Mouse (Mus musculus) forebrain, embryonic 11.5 days (tissue): ENCODE results near the gene Lrrc40. TPM values are rescaled to one million over a fixed set of nuclear protein-coding genes. Genes with fewer than 3 reads are reported as not detected.

Experiments used
- ATAC-seq: fragments of 200-750 bp; cut with Nextera tagmentation; replicated peaks from 2 replicates; pipeline ENCODE4 v1.8.0; 2017; ENCODE audit warnings: moderate TSS enrichment; ENCODE audit not compliant: low FRiP score
- DNase-seq: peaks from one replicate; pipeline ENCODE4 v3.0.0-alpha.2; 2017; ENCODE audit warnings: low spot score
- H3K27ac ChIP-seq: fragments of 300-500 bp; sonication (generic); 2 replicates; pipeline ENCODE4 v1.5.1; 2014; ENCODE audit warnings: low read depth, low read length
- H3K27me3 ChIP-seq: fragments of 300-500 bp; sonication (generic); 2 replicates; pipeline ENCODE4 v1.6.1; 2014; ENCODE audit warnings: mild to moderate bottlenecking, low read length, mixed read lengths; ENCODE audit not compliant: control insufficient read depth, insufficient read depth
- H3K36me3 ChIP-seq: fragments of 300-500 bp; sonication (generic); 2 replicates; pipeline ENCODE4 v1.6.1; 2014; ENCODE audit warnings: mild to moderate bottlenecking, low read length, moderate library complexity, mixed read lengths; ENCODE audit not compliant: control insufficient read depth, insufficient read depth
- H3K4me1 ChIP-seq: fragments of 300-500 bp; sonication (generic); replicated peaks from 2 replicates; pipeline ENCODE4 v1.6.1; 2014; ENCODE audit warnings: low read length, mixed read lengths; ENCODE audit not compliant: control insufficient read depth, insufficient read depth
- H3K4me2 ChIP-seq: fragments of 300-500 bp; sonication (generic); 2 replicates; pipeline ENCODE4 v1.6.1; 2014; ENCODE audit warnings: low read depth, mild to moderate bottlenecking, low read length, moderate library complexity, mixed read lengths; ENCODE audit not compliant: severe bottlenecking
- H3K4me3 ChIP-seq: fragments of 300-500 bp; sonication (generic); 2 replicates; pipeline ENCODE4 v1.5.1; 2014; ENCODE audit warnings: low read depth, low read length
- H3K9ac ChIP-seq: fragments of 300-500 bp; sonication (generic); 2 replicates; pipeline ENCODE4 v1.6.1; 2014; ENCODE audit warnings: low read length
- H3K9me3 ChIP-seq: fragments of 300-500 bp; sonication (generic); 2 replicates; pipeline ENCODE4 v1.6.1; 2016; ENCODE audit warnings: low read length, mixed read lengths; ENCODE audit not compliant: control insufficient read depth
- WGBS: fragments of 180-500 bp; shearing (Covaris S2); extraction: QIAGEN DNeasy Blood & Tissue Kit; methylation state at CpG from one replicate; pipeline ENCODE4 v1.1.7; 2014; 5-methylcytosine and 5-hydroxymethylcytosine counted together
- polyA plus RNA-seq: library from polyadenylated mRNA; unstranded; fragments of >200 nt; fragmentation: Nextera tagmentation; extraction: Ambion mirVana; gene quantifications from 2 replicates; pipeline ENCODE4 v1.2.1, GENCODE M21; 2014

The Lrrc40 gene
- polyA plus RNA-seq, 1 experiment from 2014 or later: 105 TPM

- Histone ChIP-seq H3K4me2 (peak overlapping the region; percentile 71), H3K9ac (peak overlapping the region; percentile 86), H3K27ac (peak overlapping the region; percentile 70; the same call in 1 of the 2 replicates), H3K9me3 (no peaks in the 10 kb centered on the region), H3K36me3 (no peaks in the 10 kb centered on the region), H3K4me1 (0 out of 2 replicates have a peak, but pooled peaks cover 5% of the 10 kb centered on the region), H3K4me3 (peak overlapping the region; percentile 83), H3K27me3 (no peaks in the 10 kb centered on the region)
- DNase-seq (no peak), ATAC-seq (no peak)
- 3% methylated on average over 11 of the region's 11 CpGs for WGBS
Observed at GRCm38 (mm10) chr3:158035866-158036265, 596 bp upstream of the Lrrc40 start.

GRCm38 (mm10) chr3:158038106-158038505 is 1.6 kb downstream of the Lrrc40 start:
- WGBS: 75% methylated on average over 3 of the region's 3 CpGs
- H3K36me3 ChIP-seq: no peaks in the 10 kb centered on the region
- no peaks in the 10 kb centered on the region for H3K9me3 ChIP-seq
- no peaks in the 10 kb centered on the region for H3K27me3 ChIP-seq
- H3K27ac ChIP-seq: no peak overlapping the region
- no peak overlapping the region for H3K4me3 ChIP-seq
- ATAC-seq: no peak
- H3K4me2 ChIP-seq: no peak overlapping the region
- no peak for DNase-seq
- 0 out of 2 replicates have a peak, but pooled peaks cover 5% of the 10 kb centered on the region for H3K4me1 ChIP-seq
- no peak overlapping the region for H3K9ac ChIP-seq

GRCm38 (mm10) chr3:158040755-158041154 is 4.3 kb downstream of the Lrrc40 start:
- Histone ChIP-seq H3K27me3 (no peaks in the 10 kb centered on the region), H3K9me3 (no peaks in the 10 kb centered on the region), H3K4me1 (no peaks in the 10 kb centered on the region), H3K9ac (no peak overlapping the region), H3K36me3 (no peaks in the 10 kb centered on the region), H3K27ac (no peak overlapping the region), H3K4me2 (no peak overlapping the region), H3K4me3 (no peak overlapping the region)
- ATAC-seq (no peak), DNase-seq (no peak)
- WGBS: 82% methylated on average over 2 of the region's 2 CpGs

- 89% methylated on average over 2 of the region's 2 CpGs for WGBS
- Histone ChIP-seq H3K9ac (no peak overlapping the region), H3K9me3 (no peaks in the 10 kb centered on the region), H3K27me3 (no peaks in the 10 kb centered on the region), H3K36me3 (no peaks in the 10 kb centered on the region), H3K27ac (no peak overlapping the region), H3K4me2 (no peak overlapping the region), H3K4me1 (no peaks in the 10 kb centered on the region), H3K4me3 (no peak overlapping the region)
- no peak for ATAC-seq
- DNase-seq: no peak
Observed at GRCm38 (mm10) chr3:158049508-158049907, 13.0 kb downstream of the Lrrc40 start.

GRCm38 (mm10) chr3:158060621-158061291 is 24.3 kb downstream of the Lrrc40 start:
- DNase-seq: no peak
- H3K4me2 ChIP-seq: no peak overlapping the region
- H3K9ac ChIP-seq: no peak overlapping the region
- no peaks in the 10 kb centered on the region for H3K27me3 ChIP-seq
- no peak overlapping the region for H3K4me3 ChIP-seq
- H3K27ac ChIP-seq: no peak overlapping the region
- no peaks in the 10 kb centered on the region for H3K4me1 ChIP-seq
- H3K36me3 ChIP-seq: no peaks in the 10 kb centered on the region; the same call in 1 of the 2 replicates
- 92% methylated on average over 2 of the region's 2 CpGs for WGBS
- H3K9me3 ChIP-seq: no peaks in the 10 kb centered on the region
- no peak for ATAC-seq

- ATAC-seq (no peak), DNase-seq (no peak)
- 95% methylated on average over 5 of the region's 5 CpGs for WGBS
- Histone ChIP-seq H3K36me3 (no peaks in the 10 kb centered on the region), H3K4me1 (no peaks in the 10 kb centered on the region), H3K27ac (no peak overlapping the region), H3K9me3 (no peaks in the 10 kb centered on the region), H3K27me3 (no peaks in the 10 kb centered on the region), H3K4me3 (no peak overlapping the region), H3K9ac (no peak overlapping the region), H3K4me2 (no peak overlapping the region)
Observed at GRCm38 (mm10) chr3:158061811-158062523, 25.5 kb downstream of the Lrrc40 start.

GRCm38 (mm10) chr3:158065256-158065655 is 28.8 kb downstream of the Lrrc40 start:
- no peaks in the 10 kb centered on the region for H3K9me3 ChIP-seq
- no peaks in the 10 kb centered on the region for H3K4me1 ChIP-seq
- H3K27ac ChIP-seq: no peak overlapping the region
- DNase-seq (no peak), ATAC-seq (no peak; the same call in 1 of the 2 replicates)
- H3K36me3 ChIP-seq: no peaks in the 10 kb centered on the region
- no peaks in the 10 kb centered on the region for H3K27me3 ChIP-seq
- 94% methylated on average over 2 of the region's 2 CpGs for WGBS
- no peak overlapping the region for H3K9ac ChIP-seq
- H3K4me3 ChIP-seq: no peak overlapping the region
- no peak overlapping the region for H3K4me2 ChIP-seq

- Histone ChIP-seq H3K9me3 (no peaks in the 10 kb centered on the region), H3K27me3 (no peaks in the 10 kb centered on the region), H3K9ac (no peak overlapping the region), H3K4me3 (no peak overlapping the region), H3K36me3 (no peaks in the 10 kb centered on the region), H3K4me1 (no peaks in the 10 kb centered on the region), H3K27ac (no peak overlapping the region), H3K4me2 (no peak overlapping the region)
- no peak for ATAC-seq
- 88% methylated on average over 7 of the region's 7 CpGs for WGBS
- DNase-seq: no peak
Observed at GRCm38 (mm10) chr3:158067916-158068315, 31.5 kb downstream of the Lrrc40 start.
